Mouse (Mus musculus): ENCODE results near the gene Disp3. TPM values are rescaled to one million over a fixed set of nuclear protein-coding genes. Genes with fewer than 3 reads are reported as not detected.
A peak's percentile ranks its signal among the peaks of the same experiment; 100 is the strongest.

Gene Disp3
- polyA plus RNA-seq, 1 experiment = 28.4 TPM

DNA sequence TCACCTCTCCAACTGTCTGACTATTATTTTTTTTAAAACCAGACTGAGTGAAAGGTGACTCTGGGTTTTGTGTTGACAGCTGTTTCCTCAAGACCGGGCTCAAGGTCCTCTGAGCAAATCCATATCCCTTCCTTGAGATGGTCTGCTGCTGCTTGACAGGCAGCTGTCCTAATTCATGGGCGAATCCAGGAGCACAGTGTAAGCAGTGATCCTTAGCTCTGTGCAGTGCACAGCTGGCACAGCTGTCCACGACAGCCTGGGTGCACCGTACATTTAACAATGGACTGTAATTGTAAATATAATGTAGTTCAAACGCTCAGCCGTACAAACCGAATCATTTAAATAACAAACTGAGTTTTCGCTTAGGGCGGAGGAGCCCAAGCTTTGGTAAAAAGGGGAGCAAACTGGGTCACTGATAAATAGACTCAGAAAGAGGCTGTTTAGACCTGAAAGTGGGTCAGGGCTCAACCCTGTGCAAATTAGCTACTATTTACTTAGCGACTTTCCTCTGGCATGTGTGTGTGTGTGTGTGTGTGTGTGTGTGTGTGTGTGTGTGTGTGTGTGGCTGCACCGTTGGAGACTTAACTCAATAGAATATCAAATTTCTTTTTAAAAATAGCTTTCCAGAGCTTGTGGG, 72.4 kb downstream of the Disp3 start:
- TF ChIP-seq CTCF (IDR thresholded peaks at IDR 0.05; ENCODE audit: borderline replicate concordance, extremely low read depth, insufficient read depth, insufficient read length) (no peak), POLR2A (IDR thresholded peaks at IDR 0.05; ENCODE audit: borderline replicate concordance, extremely low read depth, insufficient read depth, insufficient read length, poor library complexity, severe bottlenecking) (no peak)
- no peak for DNase-seq (ENCODE audit: low read depth)

DNA sequence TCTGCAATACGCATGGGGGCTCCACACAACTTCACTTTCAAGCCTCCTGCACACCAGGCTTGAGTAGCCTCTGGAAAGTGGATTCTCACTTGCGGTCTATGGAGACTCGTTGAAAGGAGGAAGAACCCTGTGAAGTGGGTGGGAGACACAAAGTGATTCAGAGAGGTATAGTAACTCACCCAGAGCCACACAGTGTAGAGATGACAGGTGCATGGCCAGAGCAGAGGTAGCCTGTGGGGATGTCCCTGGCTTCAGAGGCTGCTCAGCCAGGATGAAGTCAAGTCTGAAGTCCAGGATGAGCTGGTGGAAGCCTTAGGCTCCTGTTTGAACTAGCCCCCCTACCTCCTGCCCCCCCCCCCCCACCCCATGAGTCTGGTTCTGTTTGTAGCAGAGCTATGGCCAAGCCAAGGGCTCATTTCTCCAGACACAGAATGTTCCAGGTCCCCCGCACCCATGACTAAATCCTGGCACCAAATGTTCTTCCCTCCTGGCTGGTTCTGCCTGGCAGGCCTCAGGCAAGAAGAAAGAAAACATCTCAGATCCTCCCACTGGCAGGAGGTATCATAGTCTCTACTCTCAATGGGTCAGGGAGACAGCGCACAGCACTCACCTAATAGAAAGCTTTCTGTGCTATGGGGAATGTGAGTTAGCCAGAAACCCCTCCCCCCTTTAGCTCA, 73.2 kb downstream of the Disp3 start:
- no peak for DNase-seq (ENCODE audit: low read depth)
- no peak for TF ChIP-seq CTCF (IDR thresholded peaks at IDR 0.05; ENCODE audit: borderline replicate concordance, extremely low read depth, insufficient read depth, insufficient read length)
- no peak for TF ChIP-seq POLR2A (IDR thresholded peaks at IDR 0.05; ENCODE audit: borderline replicate concordance, extremely low read depth, insufficient read depth, insufficient read length, poor library complexity, severe bottlenecking)

DNA sequence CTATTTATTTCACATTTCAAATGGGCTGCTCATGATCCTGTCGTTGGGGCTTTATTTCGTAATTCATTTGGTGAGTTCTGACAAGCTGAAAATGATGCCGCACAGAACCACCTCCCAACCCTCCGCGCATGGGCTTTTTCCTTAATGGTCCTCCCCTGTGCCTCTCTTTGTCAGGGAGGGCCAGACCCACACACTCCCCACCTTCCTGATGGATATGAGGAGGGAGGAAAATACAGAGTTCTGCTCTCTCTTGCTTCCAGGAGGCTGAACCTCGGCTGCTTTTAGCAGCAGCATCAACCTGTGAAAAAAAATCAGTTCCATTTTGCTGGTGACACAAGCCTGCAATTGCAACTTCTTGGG, 82.9 kb downstream of the Disp3 start:
- no peak for DNase-seq (ENCODE audit: low read depth)
- no peak for TF ChIP-seq POLR2A (IDR thresholded peaks at IDR 0.05; ENCODE audit: borderline replicate concordance, extremely low read depth, insufficient read depth, insufficient read length, poor library complexity, severe bottlenecking)
- TF ChIP-seq CTCF (IDR thresholded peaks at IDR 0.05; ENCODE audit: borderline replicate concordance, extremely low read depth, insufficient read depth, insufficient read length) = no peak

DNA sequence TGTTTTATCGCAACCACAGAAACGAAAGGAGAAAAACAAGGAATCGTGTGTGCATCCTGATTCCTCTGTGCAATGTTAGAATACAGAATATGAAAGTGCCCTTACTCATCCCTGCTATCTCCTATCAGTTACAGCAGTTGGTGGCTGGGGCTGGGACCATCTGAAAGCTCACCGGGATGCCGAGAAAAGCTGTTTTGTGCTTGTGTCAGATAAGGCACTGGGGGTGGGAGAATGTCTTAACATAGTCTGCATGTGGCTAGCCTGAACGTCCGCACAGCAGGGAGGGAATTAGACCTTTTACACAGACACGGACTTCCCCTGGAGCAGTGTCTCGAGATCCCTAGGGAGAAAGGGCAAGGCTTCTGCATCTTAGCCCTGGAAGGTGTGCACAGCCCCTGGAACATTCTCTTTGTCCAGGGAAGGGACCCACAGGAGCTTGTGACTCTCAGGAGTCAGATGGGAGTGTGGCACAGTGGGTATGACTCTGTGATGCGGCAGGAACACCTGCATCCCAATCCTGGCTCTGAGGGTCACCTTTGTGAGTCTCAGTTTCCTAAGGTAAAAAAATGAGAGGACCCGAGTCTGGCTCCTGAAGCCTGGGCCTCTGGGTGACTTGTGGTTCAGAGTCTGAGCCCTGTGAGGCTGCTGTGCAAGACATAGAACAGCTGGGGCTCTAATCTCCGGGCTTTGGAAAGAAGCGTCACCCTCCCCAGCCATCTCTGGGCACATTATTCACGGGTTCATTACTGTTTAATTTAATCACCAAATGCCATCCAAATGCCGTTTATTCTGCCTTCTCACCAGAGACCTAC, 83.5 kb downstream of the Disp3 start:
- TF ChIP-seq CTCF (IDR thresholded peaks at IDR 0.05; ENCODE audit: borderline replicate concordance, extremely low read depth, insufficient read depth, insufficient read length) = no peak
- TF ChIP-seq POLR2A (IDR thresholded peaks at IDR 0.05; ENCODE audit: borderline replicate concordance, extremely low read depth, insufficient read depth, insufficient read length, poor library complexity, severe bottlenecking) = no peak
- DNase-seq (ENCODE audit: low read depth) = no peak

DNA sequence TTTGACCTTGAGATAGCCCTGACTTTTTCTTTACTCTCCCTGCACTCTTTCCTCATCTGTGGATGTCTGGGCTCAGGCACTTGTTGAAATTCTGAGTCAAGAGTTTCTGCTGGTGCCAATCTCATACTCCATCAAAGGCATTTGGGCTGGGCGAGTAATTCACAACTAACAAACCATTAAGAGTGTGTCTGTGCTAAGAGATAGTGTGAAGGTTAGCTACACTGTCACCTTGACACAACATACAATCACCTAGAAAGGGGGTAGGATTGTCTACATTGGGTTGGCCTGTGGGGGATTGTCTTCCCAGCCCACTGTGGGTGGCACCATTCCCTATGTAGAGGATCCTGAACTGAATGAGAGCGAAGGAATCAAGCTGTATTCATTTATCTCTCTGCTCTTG, 84.2 kb downstream of the Disp3 start:
- no peak for TF ChIP-seq CTCF (IDR thresholded peaks at IDR 0.05; ENCODE audit: borderline replicate concordance, extremely low read depth, insufficient read depth, insufficient read length)
- no peak for DNase-seq (ENCODE audit: low read depth)

DNA sequence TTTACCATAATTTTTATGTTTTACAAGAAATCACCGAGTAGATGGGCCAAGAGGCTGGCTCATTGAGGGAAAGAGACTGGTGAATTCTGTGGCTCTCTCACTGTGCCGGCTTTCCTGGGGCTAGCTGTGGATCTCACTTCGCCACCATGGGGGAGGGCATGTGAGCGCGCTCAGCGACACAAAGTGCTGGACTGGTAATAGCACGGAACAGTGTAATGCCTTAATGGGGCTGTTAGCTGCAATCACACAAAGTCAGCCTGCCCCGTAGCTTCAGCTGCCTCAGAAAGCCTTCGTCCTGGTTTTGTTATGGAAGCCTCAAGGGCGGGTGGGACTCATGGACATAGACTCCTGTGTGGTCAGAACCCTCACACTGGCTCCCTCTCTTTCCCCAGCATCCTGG, 89.0 kb downstream of the Disp3 start:
- TF ChIP-seq CTCF (IDR thresholded peaks at IDR 0.05; ENCODE audit: borderline replicate concordance, extremely low read depth, insufficient read depth, insufficient read length) = no peak
- no peak for TF ChIP-seq POLR2A (IDR thresholded peaks at IDR 0.05; ENCODE audit: borderline replicate concordance, extremely low read depth, insufficient read depth, insufficient read length, poor library complexity, severe bottlenecking)

DNA sequence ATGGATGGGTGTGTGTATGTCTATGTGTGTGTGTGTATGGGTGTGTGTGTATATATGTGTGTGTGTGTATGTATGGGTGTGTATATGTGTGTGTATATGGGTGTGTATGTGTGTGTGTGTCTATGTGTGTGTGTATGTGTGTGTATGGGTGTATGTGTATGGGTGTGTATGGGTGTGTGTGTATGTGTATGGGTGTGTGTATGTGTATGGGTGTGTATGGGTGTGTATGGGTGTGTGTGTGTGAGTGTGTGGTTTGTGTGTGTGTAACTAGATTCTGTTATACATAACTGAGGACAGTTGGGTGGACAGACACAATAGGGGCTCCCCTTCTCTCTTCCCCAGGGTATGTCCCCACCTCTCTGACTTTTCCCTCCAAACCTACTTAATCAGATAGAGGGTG, 93.4 kb downstream of the Disp3 start:
- no peak for TF ChIP-seq POLR2A (IDR thresholded peaks at IDR 0.05; ENCODE audit: borderline replicate concordance, extremely low read depth, insufficient read depth, insufficient read length, poor library complexity, severe bottlenecking)
- TF ChIP-seq CTCF (IDR thresholded peaks at IDR 0.05; ENCODE audit: borderline replicate concordance, extremely low read depth, insufficient read depth, insufficient read length) = no peak
- no peak for DNase-seq (ENCODE audit: low read depth)

More for the DNA sequence above, 89.0 kb downstream of the Disp3 start:
- peak; percentile 52 for DNase-seq (ENCODE audit: low read depth)

DNA sequence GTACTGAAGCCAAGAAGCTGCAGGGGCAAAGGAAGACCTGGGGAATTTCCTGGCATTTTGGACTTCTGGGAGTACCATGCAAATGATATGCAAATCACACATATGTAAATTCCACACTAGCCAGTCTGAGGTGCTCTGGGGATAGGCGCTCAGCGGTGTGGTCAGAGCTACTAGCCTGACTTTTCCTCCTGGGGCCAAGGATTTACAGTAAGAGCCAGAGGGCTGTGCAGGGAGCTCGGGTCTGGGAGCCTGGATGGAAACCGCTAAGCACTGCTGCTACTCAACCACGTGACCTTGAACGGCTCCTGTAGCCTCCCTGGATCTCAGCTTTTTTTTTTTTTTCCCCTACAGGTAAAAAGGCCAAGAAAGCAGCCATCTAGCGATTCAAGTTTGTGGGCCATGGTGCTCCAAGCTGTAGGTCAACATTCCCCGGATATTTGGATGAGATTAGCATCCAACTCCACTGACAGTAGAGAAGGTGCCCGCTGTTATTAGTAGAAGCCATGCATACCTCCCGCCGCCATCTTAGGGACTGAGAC, 95.0 kb downstream of the Disp3 start:
- DNase-seq (ENCODE audit: low read depth) = peak; percentile 47
- no peak for TF ChIP-seq POLR2A (IDR thresholded peaks at IDR 0.05; ENCODE audit: borderline replicate concordance, extremely low read depth, insufficient read depth, insufficient read length, poor library complexity, severe bottlenecking)
- no peak for TF ChIP-seq CTCF (IDR thresholded peaks at IDR 0.05; ENCODE audit: borderline replicate concordance, extremely low read depth, insufficient read depth, insufficient read length)

Other genes starting within 250 kb of the Disp3 start
- 57.2 and 64.1 TPM in 2 replicates for gene Clcn6, start 249.1 kb downstream of the Disp3 start, polyA plus RNA-seq (2012; rRNA removed)
- gene Mthfr, start 248.9 kb downstream of the Disp3 start, polyA plus RNA-seq (2012; rRNA removed) = 38.6 and 39.4 TPM in 2 replicates
- 4.6 and 5.7 TPM in 2 replicates for gene Agtrap, start 199.9 kb downstream of the Disp3 start, polyA plus RNA-seq (2012; rRNA removed)
- 111 and 132 TPM in 2 replicates for gene Mad2l2, start 157.6 kb downstream of the Disp3 start, polyA plus RNA-seq (2012; rRNA removed)
- gene Draxin, start 157.3 kb downstream of the Disp3 start, polyA plus RNA-seq (2012; rRNA removed) = 54.9 and 73.0 TPM in 2 replicates
- gene Fbxo6, start 135.8 kb downstream of the Disp3 start, polyA plus RNA-seq (2012; rRNA removed) = 18.1 and 25.3 TPM in 2 replicates
- gene Fbxo44, start 127.5 kb downstream of the Disp3 start, polyA plus RNA-seq (2012; rRNA removed) = 122 and 144 TPM in 2 replicates
- gene Fbxo2, start 127.3 kb downstream of the Disp3 start, polyA plus RNA-seq (2012; rRNA removed) = 2.6 and 5.1 TPM in 2 replicates
- gene Ubiad1, start 156.8 kb upstream of the Disp3 start, polyA plus RNA-seq (2012; rRNA removed) = 15.8 and 16.7 TPM in 2 replicates
- 27.0 and 41.1 TPM in 2 replicates for gene Mtor, start 160.6 kb upstream of the Disp3 start, polyA plus RNA-seq (2012; rRNA removed)
- 0.05 and 0.08 TPM in 2 replicates for gene Angptl7, start 212.5 kb upstream of the Disp3 start, polyA plus RNA-seq (2012; rRNA removed)

Measured in brain, embryonic 14.5 days (tissue).